Mouse (Mus musculus) CD8-positive naive resting alpha-beta T cell, adult 2 months (primary cell): Measurements from ENCODE around the gene Zfp513.
"Not testable (repeated sequence)": the region's sequence is repeated elsewhere in the genome, so short reads cannot be mapped to it uniquely, and the experiment has no call there.

ENCODE experiments used
- DNase-seq, 2 experiments: peaks; one replicate each; pipeline ENCODE4 v3.0.0; 2022; ENCODE audit warnings: low read depth in 2 of 2, low spot score in 2 of 2

Zfp513 gene

DNA sequence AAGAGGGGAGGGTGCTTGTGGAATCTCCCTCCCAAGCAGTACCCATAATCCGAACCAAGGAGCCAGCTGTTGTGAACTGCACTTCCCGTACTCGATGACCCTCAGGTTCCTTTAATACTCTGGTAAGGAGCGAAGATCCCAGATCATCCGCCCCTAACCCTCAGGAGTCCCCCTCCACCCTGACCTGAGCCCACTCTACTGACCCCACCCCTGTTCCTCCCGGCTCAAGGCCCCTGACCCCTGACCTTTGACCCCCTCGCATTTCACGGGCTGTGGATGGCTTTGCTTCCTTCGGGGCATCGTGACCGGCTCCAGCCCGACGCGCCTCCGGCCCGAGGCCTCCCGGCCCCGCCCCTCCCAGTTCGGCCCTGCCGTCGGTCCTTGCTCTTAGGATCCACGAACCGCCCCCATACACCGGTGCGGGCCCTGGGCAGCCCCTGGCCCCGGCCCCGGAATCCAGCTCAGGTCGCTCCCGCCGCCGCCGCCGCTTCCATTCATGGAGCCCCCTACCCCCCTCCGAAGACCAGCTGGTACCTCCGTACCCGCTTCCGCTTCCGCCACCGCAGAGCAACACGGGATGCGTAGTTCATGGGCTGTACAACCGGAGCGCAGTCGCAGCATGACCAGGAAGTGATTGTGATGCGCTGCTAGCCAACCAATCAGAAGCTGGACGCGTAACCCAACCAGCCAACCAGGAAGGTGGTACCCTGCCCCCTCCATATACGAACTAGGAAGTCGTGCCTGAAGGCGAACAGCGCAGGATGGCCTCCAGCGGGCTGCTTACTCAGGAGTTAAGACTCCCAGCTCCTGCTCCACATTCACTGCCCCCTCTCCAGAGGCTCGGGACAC is at the start of gene Zfp513:
TSS of gene Zfp513 (minus strand) at position 562 of the 849 bp plus-strand sequence.
- DNase-seq: peak; percentile 89 to 90

DNA sequence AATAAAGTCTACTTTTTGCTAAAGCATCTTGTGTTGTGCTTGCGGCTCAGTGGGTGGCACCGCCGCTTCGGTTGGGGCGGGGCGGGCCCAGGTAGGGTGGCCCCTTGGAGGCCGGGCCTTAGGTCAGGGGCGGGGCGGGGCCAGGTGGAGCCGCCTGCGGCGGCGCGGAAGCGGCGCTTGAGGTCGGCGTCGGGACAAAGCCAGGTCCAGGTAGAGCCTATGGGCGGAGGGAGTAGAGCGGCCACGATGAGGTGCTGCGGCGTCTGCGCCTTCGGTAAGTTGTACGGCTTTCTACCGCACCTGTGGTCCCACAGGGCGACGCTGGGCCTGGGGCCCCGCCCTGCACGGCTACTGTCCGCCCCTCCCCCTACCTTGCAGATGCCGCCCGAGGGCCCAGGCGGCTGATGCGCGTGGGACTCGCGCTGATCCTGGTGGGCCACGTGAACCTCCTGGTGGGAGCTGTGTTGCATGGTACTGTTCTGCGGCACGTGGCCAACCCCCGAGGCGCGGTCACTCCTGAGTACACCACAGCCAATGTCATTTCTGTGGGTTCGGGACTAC is 49.5 kb upstream of the Zfp513 start, which contains the start of gene Krtcap3:
TSS of gene Krtcap3 (plus strand) at position 151 of the 561 bp plus-strand sequence.
- no peak for DNase-seq

DNA sequence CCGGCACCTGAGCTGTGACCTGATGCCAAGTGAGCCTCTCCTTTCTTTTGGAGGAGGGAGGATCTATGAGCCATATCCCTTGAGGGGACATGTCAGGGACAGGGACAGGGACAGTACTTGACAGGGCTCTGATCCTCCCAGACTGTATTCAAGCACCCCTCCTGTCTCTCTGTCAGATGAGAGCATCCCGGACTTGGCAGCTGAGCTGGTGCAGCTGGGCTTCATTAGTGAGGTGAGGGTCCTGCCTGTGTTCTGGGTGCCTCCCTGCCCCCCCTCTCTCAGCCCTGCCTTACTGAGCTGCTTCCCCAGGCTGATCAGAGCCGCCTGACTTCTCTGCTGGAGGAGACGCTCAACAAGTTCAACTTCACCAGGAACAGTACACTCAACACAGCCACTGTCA is 48.6 kb upstream of the Zfp513 start:
- DNase-seq: no peak

DNA sequence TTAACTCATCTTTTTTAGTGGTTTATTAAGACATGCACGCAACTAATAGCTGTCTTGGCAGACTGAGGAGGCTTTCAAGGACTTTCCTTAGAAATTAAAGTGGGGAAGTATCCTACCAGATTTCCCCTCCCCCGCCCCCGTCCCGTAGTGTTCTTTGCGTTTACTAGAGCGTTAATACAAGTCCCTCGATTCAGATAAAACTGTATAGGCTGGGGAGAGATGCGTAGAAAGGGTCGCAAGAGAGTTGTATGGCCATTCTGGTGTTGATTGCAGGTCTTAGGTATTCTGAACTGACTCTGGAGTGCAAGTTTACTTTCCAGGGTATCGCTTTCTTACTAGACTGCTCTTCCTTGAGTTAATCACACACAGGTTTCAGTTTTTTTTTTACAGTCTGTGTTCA is 40.1 kb upstream of the Zfp513 start:
- no peak for DNase-seq

DNA sequence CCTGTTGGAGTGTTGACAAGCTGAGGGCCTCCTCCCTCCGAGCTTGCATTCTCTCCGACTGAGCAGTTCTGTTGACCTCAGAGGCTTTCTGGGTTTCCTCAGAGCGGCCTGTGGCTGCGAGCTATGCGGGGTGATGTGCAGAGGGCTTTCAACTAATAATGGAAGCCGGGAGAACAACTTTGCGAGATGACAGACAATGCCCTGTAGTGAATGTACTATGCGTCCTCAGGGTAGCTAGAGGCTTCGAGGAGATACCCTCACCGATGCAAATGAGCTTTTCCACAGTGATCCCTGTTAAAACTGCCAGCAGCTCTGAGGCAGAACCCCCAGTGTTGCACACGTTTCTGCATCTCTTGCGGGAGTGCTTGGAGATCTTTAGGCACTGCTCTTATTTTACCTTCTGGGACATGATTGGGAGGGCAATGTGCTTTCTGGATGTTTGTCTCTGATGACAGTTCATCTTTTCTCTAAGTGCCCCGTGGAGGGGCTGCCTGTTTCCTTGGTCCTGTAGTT is 39.5 kb upstream of the Zfp513 start:
- DNase-seq: no peak

DNA sequence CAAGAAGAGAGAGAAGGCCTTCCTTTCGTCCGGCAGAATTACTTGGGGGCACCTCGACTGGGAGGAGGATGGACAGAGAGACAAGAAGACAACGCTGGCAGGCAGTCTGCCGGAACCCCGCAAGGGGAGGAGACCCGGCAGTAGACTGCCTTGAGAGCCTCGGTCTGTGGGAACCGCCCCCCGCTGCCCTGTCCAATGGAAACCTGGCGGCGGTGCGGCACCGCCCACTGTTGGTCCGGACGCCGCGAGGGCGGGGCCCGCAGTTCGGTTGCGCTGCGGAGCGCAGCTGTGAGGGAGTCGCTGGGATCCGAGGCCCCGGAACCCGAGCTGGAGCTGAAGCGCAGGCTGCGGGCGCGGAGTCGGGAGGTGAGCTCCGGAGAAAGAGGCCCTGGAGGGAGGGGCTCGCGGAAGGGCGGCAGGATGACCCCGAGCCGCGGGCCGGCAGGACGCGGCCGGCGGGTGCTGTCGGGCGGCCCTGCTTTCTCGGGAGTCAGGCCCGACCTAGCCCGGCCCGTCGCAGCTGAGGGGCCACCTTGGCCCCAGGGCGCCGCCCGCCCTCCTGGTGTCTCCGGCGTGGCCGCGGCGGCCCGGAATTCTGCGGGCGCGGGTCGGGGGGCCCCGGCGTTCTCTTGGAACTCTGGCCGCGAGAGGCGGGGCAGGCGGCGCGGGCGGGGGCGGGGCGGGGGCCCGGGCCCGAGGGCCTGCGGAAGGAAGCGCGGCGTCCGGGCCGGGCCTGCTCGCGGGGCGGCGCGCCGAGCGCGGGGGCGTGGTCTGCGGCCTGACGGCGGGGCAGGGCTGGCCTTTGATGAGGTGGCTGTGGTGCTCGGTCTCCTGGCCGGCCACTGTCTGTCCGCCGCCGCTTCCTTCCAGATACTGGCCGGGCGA is 38.8 kb upstream of the Zfp513 start, which contains the start of the genes Nrbp1 and Gm9970:
TSS of gene Nrbp1 (plus strand) at position 228 of the 885 bp plus-strand sequence.
TSS of gene Gm9970 (minus strand) at position 596 of the 885 bp plus-strand sequence.
- peak; percentile 87 to 90 for DNase-seq

DNA sequence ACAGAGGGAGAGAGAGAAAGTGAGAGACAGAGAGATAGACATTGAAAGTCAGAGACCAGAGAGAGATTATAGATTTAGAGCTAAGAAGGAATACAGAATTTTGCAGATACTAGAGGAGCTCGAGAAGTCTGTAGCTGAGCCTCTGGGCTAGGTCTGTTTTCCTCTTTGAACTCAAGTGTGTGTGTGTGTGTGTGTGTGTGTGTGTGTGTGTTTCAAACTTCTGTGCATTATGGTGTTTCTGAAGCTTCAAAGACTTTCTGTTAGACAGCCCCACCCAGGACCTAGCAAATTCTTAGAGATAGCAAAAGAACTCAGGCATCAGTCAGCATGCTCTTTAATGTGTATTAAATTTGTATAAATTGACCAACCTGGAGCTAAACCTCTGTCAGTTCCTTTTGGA is 24.5 kb upstream of the Zfp513 start:
- peak in 1 of 2 experiments; percentile 49 for DNase-seq

DNA sequence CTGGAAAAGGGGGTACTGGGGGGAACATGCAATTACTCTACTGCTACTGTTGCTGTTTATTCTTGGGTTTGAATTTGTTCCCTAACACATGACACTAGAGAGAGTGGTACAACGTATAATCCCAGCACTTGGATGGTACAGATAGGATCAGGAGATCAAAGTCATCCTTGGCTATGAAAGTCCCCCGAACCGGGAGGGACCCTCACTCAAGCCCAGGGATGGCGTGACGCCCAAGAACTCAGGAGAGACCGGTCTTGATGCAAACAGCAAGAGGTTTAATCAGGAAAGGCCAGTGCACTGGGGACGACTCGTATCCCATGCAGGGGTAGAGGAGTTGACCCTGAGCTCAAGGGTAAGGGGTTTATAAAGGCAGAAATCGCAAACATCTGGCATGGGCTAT is 20.6 kb upstream of the Zfp513 start:
- no peak for DNase-seq

DNA sequence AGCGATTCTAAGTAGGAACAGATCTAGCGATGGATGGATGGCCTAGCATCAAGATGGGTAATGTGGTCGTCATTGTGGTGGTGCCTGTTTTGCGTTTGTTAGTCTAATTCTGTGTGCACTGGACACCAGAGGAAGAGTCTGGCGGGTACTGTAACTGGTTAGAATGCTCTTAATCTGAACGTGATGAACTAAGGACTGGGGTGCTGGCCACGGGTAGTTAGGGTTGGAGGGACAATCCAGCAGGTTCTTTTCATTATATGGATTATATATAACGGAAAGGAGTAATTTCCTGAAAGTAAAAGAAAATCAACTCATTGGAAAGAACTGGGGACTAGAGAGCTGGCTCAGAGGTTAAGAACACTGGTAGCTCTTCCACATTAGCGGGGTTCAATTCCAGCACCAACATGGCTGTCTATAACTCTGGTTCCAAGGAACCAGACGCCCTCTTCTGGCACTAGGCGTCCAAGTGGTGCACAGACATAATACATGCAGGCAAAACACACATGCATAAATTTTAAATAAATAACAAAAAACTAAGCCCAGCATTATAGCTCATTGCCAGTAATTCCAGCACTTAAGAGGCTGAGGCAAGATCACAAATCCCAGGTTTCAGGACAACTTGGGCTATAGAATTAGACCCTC is 19.3 kb upstream of the Zfp513 start:
- DNase-seq: no peak

DNA sequence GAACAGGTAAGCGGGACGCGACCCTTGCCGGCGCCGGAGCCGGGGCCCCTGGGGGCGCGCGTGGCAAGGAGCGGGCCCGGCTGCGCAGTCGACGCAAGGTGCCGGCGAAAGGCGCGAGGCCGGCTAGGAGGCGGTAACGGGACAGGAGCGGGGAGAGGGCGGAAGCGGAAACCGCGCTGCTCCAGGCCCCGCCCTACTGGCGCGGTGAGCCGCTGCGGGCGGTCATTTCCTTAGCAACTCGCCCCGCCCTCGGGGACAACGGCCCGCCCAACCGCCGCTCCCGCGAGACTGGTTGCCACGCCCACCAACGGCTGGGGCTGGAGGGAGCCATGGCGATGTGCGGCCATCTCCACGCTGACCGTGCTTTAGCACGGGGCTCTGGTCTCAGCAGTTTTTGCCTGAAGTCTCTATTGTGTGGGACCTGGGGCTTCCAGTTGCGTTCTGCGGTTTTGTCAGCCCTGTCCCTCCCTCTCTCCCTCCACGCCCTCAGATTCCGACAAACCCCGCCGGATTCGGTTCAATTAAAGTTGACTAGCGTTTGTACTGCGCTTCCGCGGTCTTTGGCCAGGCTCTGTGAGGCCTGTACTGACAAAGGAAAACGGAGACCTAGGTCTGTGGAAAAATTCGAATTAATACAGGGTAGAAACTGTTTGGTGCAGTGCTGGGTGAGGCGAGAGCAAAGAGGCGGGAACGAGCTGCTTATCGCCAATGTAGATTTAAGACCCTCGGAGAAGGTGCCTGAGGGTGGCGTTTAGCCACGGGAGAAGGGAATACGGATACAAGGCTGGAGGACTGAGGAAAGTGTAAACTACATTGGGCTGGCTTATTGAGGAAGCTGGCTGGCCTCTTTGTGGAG is 18.6 kb upstream of the Zfp513 start, which contains the start of gene Ppm1g:
TSS of gene Ppm1g (minus strand) at position 240 of the 856 bp plus-strand sequence.
- DNase-seq: peak; percentile 93 to 97

DNA sequence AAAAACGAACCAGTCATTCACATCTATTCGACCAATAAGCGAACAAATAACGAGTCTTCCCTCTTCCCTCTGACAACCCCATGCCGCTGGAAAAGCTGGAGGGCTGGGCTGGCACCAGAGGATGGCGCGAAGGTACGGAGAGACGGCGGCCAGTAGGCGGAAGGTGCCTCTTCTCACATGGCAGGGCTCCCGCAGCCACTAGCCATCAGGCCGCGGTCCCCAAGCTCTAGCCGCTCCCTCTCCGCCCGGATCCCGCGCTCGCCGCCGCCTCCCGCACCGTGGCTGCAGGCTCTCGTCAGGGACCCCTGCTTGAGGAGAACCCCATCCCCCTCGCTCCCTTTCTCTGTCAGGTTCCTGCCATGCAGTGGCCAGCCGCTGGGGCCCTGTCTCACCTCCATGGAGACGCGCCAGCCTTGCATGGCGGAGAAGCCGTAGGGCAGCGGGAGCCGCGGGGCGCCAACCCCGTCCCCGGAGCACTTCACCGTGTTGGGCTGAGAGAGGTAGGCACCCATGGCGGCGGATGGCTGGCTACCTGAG is 17.9 kb upstream of the Zfp513 start:
- no peak for DNase-seq

DNA sequence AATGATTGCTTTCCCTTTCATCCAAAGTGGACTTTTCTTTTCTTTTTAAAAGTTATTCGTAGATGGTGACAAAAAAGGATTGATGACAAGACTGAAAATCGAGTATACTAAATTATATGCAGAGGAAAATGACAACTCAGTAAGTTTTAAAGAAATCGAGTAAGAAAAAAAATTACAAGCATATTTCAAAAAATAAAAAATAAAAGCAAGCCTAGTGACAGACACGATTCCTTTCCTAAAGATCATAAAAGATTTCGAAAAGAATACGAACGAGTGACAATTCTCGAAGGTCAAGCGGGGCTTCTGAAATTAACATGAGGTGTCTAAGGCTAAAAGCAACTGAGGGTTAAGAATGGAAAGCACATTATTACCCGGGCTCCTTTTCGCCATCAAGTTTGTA is 17.4 kb upstream of the Zfp513 start:
- DNase-seq: no peak

DNA sequence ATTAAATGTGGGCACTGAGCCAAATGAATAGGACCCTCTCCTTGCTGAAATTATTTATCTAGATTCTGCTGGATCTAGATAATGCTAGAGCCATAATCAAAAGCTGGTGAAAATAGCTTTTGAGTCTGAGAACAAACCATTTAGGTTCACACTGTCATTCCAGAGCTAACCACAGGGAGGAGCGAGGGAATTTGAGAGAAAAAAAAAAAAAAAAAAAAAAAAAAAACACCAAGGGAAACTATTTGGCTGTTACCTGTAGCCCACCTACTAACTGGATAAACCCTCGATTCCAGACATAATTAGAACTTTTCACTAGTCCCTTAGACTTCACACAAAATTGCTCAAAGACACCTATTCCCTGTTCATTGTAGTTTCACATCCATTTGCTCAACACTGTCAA is 17.0 kb upstream of the Zfp513 start:
- no peak for DNase-seq

DNA sequence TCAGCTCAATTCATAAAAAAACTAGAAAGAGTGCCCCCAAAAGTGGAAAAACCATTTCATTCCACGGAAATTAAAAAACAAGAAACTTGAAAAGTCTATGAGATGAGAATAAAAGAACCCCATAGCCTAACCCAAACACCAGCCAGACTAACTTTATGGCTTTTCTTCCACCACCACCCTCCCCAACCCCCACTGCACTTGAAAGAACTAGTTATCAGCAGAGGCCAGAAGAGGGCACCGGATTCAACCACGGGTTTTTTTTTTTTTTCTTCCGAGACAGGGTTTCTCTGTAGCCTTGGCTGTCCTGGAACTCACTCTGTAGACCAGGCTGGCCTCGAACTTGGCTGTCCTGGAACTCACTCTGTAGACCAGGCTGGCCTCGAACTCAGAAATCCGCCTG is 16.2 kb upstream of the Zfp513 start:
- DNase-seq: no peak

DNA sequence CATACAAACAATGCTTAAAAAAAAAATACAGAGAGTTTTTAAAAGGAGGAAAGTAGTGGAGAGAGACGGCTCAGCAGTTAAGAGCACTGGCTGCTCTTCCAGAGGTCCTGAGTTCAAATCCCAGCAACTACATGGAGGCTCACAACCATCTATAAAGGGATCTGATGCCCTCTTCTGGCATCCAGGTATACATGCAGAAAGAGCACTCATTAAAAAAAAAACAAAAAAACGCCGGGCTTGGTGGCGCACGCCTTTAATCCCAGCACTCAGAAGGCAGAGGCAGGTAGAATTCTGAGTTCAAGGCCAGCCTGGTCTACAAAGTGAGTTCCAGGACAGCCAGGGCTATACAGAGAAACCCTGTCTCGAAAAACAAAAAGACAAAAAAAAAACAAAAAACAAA is 14.5 kb upstream of the Zfp513 start:
- not testable (repeated sequence) for DNase-seq

DNA sequence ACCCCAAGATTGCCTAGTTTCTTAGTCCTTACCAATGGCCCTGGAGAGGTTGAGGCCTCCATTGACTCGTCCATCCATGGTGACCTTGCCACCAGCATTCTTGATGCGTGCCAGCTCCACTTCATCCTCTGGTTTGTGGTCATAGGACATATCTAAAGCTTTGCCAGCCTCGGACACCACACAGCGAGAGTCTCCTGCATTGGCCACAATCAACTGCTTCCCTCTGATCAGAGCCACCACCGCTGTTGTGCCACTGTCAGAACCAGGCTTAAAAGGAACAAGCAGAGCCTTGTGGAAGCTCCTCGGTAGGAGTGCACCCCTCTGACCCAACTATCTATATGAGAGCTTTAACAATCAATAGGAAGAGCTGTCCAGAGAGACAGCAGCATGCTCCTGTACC is 2.3 kb upstream of the Zfp513 start:
- no peak for DNase-seq

DNA sequence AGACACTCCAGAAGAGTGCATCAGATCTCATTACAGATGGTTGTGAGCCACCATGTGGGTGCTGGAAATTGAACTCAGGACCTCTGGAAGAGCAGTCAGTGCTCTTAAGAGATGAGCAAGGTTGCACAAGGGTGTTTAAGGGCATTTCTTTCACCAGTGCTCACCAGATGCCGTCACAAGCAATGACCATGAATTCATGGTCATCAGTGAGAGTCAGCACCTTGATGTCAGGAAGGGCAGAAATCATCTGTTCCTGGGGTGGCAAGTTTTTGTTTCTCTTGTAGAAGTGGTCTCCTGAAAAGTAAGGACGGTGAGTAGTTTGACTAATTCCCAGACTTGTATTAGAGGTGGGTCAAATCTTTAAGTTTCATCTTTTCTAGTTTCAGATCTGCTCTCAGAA is 1.8 kb upstream of the Zfp513 start:
- DNase-seq: no peak

DNA sequence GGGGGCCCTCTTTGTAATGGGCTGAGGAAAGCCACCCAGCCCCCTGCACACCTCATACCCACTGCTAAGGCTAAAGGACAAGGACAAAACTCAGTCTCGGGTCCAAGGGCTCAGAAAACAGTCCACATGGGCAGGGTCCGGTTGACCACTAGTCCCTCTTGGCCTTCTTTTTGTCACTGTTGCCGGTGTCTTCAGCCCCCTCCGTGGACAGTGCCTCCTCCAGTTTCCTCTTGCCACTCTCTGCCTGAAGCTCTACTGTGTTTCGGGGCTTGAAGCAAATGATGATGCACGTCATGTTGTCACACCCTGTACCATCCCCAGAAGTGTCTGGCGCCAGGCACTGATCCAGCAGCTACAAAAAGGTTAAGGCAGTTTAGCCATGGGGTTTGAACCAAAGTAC is 830 bp upstream of the Zfp513 start:
- no peak for DNase-seq

DNA sequence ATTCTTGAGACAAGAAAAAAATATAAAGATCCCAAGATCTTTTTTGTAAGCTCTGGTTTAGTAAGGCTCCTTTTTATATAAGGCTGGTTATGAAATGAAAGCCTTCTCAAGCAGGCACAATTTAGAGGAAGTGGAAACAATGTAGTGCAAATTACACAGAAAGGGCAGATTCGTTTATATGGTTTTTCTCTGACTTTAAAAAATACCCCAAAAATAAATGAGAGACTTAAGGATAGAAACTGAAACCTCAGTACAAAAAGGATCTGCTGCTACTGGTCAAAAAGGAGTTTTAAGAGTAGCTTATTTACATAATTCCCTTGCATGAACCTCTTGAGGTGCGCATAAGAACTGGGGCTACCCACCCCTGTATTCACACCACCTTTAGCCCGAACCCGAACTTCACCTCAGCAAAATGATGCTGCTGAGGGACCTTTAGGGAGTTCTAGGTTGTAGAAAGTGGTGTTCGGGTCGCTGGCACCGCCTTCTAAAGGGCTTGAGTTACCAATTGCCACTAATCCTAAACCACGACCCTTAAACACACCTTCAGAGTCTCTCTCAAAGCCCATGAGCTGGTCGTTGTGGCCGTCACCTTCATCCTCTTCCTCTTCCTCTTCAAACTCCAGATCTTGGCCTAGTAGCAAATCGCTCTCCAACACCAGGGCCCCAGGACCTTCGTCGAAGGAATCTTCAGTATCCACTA is 911 bp downstream of the Zfp513 start:
- DNase-seq: no peak
